Mouse (Mus musculus) MEL (cell line): ENCODE results near the gene Babam2. TPM values are rescaled to one million over a fixed set of nuclear protein-coding genes. Genes with fewer than 3 reads are reported as not detected.

Experiments
- DNase-seq: peaks from one replicate; pipeline ENCODE4 v3.0.0; 2011; ENCODE audit warnings: low read depth, low spot score
- H3K27ac ChIP-seq: 2 replicates; pipeline ENCODE4 v1.5.1; 2012; ENCODE audit warnings: low read depth, mild to moderate bottlenecking, control low read depth, low read length, moderate library complexity; ENCODE audit not compliant: control insufficient read depth
- H3K27me3 ChIP-seq, 2 experiments: fragments of 150-350 bp in 1 of 2; sonication (generic) in 1 of 2; 2 replicates each; pipeline ENCODE4 v1.6.1; 2012; ENCODE audit warnings: low read length in 2 of 2, mild to moderate bottlenecking in 2 of 2, improper control_type of control experiment in 1 of 2, moderate library complexity in 1 of 2; ENCODE audit not compliant: insufficient read depth in 2 of 2, control insufficient read depth in 1 of 2
- H3K36me3 ChIP-seq, 2 experiments: 2 replicates each; pipeline ENCODE4 v1.6.1; 2012 to 2014; ENCODE audit warnings: low read length in 2 of 2, improper control_type of control experiment in 1 of 2, inconsistent platforms in 1 of 2, mild to moderate bottlenecking in 1 of 2; ENCODE audit not compliant: insufficient read depth in 2 of 2, control insufficient read depth in 1 of 2
- H3K4me1 ChIP-seq, 2 experiments: fragments of 150-350 bp in 1 of 2; sonication (generic) in 1 of 2; 2 replicates each; pipeline ENCODE4 v1.6.1; 2012; ENCODE audit warnings: low read length in 2 of 2, improper control_type of control experiment in 1 of 2, mild to moderate bottlenecking in 1 of 2; ENCODE audit not compliant: insufficient read depth in 2 of 2, control insufficient read depth in 1 of 2
- H3K4me3 ChIP-seq, 2 experiments: fragments of 150-350 bp in 1 of 2; sonication (generic) in 1 of 2; 2 replicates each; pipeline ENCODE4 v1.5.1; 2012; ENCODE audit warnings: low read depth in 2 of 2, low read length in 2 of 2, mild to moderate bottlenecking in 2 of 2, moderate library complexity in 2 of 2, control low read depth in 1 of 2, improper control_type of control experiment in 1 of 2; ENCODE audit not compliant: control insufficient read depth in 1 of 2, insufficient read depth in 1 of 2
- H3K79me2 ChIP-seq: 2 replicates; pipeline ENCODE4 v1.6.1; 2012; ENCODE audit warnings: mild to moderate bottlenecking, low read length, moderate library complexity; ENCODE audit not compliant: control insufficient read depth, poor library complexity, insufficient read depth
- H3K9ac ChIP-seq: 2 replicates; pipeline ENCODE4 v1.6.1; 2012; ENCODE audit warnings: low read depth, mild to moderate bottlenecking, control low read depth, low read length, moderate library complexity; ENCODE audit not compliant: control insufficient read depth, poor library complexity, severe bottlenecking
- H3K9me3 ChIP-seq: fragments of 150-350 bp; sonication (generic); replicated peaks from 2 replicates; pipeline ENCODE4 v1.6.1; 2012; ENCODE audit warnings: mild to moderate bottlenecking, low read length, improper control_type of control experiment, moderate library complexity; ENCODE audit not compliant: insufficient read depth
- CHD2 ChIP-seq: IDR thresholded peaks from 2 replicates; pipeline ENCODE4 v1.6.1; 2011; ENCODE audit warnings: low read length, improper control_type of control experiment
- E2F4 ChIP-seq: IDR thresholded peaks from 2 replicates; pipeline ENCODE4 v1.6.1; 2011; ENCODE audit warnings: low read depth, low read length, improper control_type of control experiment, borderline replicate concordance
- ELF1 ChIP-seq: IDR thresholded peaks from 2 replicates; pipeline ENCODE4 v1.6.1; 2014; ENCODE audit warnings: low read depth, mild to moderate bottlenecking, inconsistent platforms, low read length, improper control_type of control experiment, moderate library complexity
- EP300 ChIP-seq, 2 experiments: IDR thresholded peaks; 2 replicates each; pipeline ENCODE4 v1.6.1; 2011; ENCODE audit warnings: improper control_type of control experiment in 2 of 2, low read length in 2 of 2, low read depth in 1 of 2, mild to moderate bottlenecking in 1 of 2
- ETS1 ChIP-seq: IDR thresholded peaks from 2 replicates; pipeline ENCODE4 v1.6.1; 2012; ENCODE audit warnings: low read depth, mild to moderate bottlenecking, inconsistent platforms, low read length, improper control_type of control experiment, moderate library complexity
- GATA1 ChIP-seq: IDR thresholded peaks from 2 replicates; pipeline ENCODE4 v1.6.1; 2011; ENCODE audit warnings: low read depth, low read length, improper control_type of control experiment
- HCFC1 ChIP-seq: IDR thresholded peaks from 2 replicates; pipeline ENCODE4 v1.6.1; 2012; ENCODE audit warnings: low read depth, mild to moderate bottlenecking, inconsistent platforms, low read length, improper control_type of control experiment, moderate library complexity
- JUND ChIP-seq: IDR thresholded peaks from 2 replicates; pipeline ENCODE4 v1.6.1; 2011; ENCODE audit warnings: low read depth, mild to moderate bottlenecking, improper control_type of control experiment, low read length
- KAT2A ChIP-seq: conservative IDR thresholded peaks from 2 replicates; pipeline ENCODE4 v1.6.1; 2012; ENCODE audit warnings: low read depth, low read length, improper control_type of control experiment, inconsistent platforms
- MYB ChIP-seq: IDR thresholded peaks from 2 replicates; pipeline ENCODE4 v1.6.1; 2011; ENCODE audit warnings: mild to moderate bottlenecking, low read depth, low read length, improper control_type of control experiment
- NRF1 ChIP-seq: IDR thresholded peaks from 2 replicates; pipeline ENCODE4 v1.6.1; 2014; ENCODE audit warnings: low read depth, mild to moderate bottlenecking, inconsistent platforms, low read length, improper control_type of control experiment, moderate library complexity; ENCODE audit not compliant: poor library complexity, insufficient read depth, severe bottlenecking
- POLR2A ChIP-seq, 2 experiments: IDR thresholded peaks; 2 replicates each; pipeline ENCODE4 v1.6.1; 2011 to 2012; ENCODE audit warnings: low read length in 2 of 2, mild to moderate bottlenecking in 2 of 2, control low read depth in 1 of 2, improper control_type of control experiment in 1 of 2, low read depth in 1 of 2, moderate library complexity in 1 of 2; ENCODE audit not compliant: control insufficient read depth in 1 of 2, insufficient read depth in 1 of 2, poor library complexity in 1 of 2
- RCOR1 ChIP-seq: IDR thresholded peaks from 2 replicates; pipeline ENCODE4 v1.6.1; 2012; ENCODE audit warnings: low read depth, mild to moderate bottlenecking, inconsistent platforms, low read length, improper control_type of control experiment
- SMC3 ChIP-seq: IDR thresholded peaks from 2 replicates; pipeline ENCODE4 v1.6.1; 2011; ENCODE audit warnings: low read depth, low read length, improper control_type of control experiment
- TAL1 ChIP-seq: IDR thresholded peaks from 2 replicates; pipeline ENCODE4 v1.6.1; 2012; ENCODE audit warnings: mild to moderate bottlenecking, inconsistent platforms, low read length, moderate library complexity, mixed read lengths
- TCF12 ChIP-seq: IDR thresholded peaks from 2 replicates; pipeline ENCODE4 v1.6.1; 2014; ENCODE audit warnings: low read depth, mild to moderate bottlenecking, inconsistent platforms, low read length, improper control_type of control experiment, moderate library complexity
- USF1 ChIP-seq: IDR thresholded peaks from 2 replicates; pipeline ENCODE4 v1.6.1; 2014; ENCODE audit warnings: low read depth, mild to moderate bottlenecking, inconsistent platforms, low read length, improper control_type of control experiment, moderate library complexity
- USF2 ChIP-seq, 2 experiments: IDR thresholded peaks; 2 replicates each; pipeline ENCODE4 v1.6.1; 2011 to 2012; ENCODE audit warnings: improper control_type of control experiment in 2 of 2, low read length in 2 of 2, borderline replicate concordance in 1 of 2, inconsistent platforms in 1 of 2, low read depth in 1 of 2, mild to moderate bottlenecking in 1 of 2; ENCODE audit not compliant: insufficient read depth in 1 of 2
- ZMIZ1 ChIP-seq: IDR thresholded peaks from 2 replicates; pipeline ENCODE4 v1.6.1; 2012; ENCODE audit warnings: low read depth, mild to moderate bottlenecking, inconsistent platforms, low read length, improper control_type of control experiment, moderate library complexity
- polyA plus RNA-seq, 2 experiments: library from polyadenylated mRNA; stranded (reverse) in 1 of 2; unstranded in 1 of 2; fragments of >175 nt in 1 of 2; fragments of >200 nt in 1 of 2; gene quantifications; 2 replicates each; pipeline versions ENCODE4 v1.2.1 to v1.2.4; 2012; ENCODE audit warnings: low replicate concordance in 2 of 2, low read depth in 1 of 2; ENCODE audit not compliant: insufficient read length in 2 of 2, insufficient read depth in 1 of 2, missing spikeins in 1 of 2
- total RNA-seq: library from RNA; depleted of rRNA; stranded (reverse); fragments of 300-350 nt; gene quantifications from 2 replicates; pipeline ENCODE4 v1.2.3, GENCODE M21; 2012

Babam2 gene
- total and polyA plus RNA-seq, 3 experiments = 43.3 to 86.6 TPM; not detected in 1

- Histone ChIP-seq H3K27ac (0 out of 2 replicates have a peak overlapping the region, but pooled peaks have one; percentile 36), H3K79me2 (no peaks in the 10 kb centered on the region), H3K9ac (no peak overlapping the region), H3K4me1 (peaks cover 7 to 14% of the 10 kb centered on the region in 2 experiments), H3K4me3 (no peak overlapping the region), H3K27me3 (no peaks in the 10 kb centered on the region), H3K36me3 (peaks cover 0 to 13% of the 10 kb centered on the region in 2 experiments; a peak in 2 of 4 replicates), H3K9me3 (no peaks in the 10 kb centered on the region)
- TF ChIP-seq EP300 (IDR thresholded peaks at IDR 0.05; ENCODE audit: low read depth in 1 of 2, low read length in 2 of 2) (peak; percentile 52 to 81; a peak in 3 of 4 replicates), USF2 (IDR thresholded peaks at IDR 0.05; ENCODE audit: borderline replicate concordance in 1 of 2, insufficient read depth in 1 of 2, low read depth in 1 of 2, low read length in 2 of 2) (no peak), ETS1 (0 out of 2 replicates have a peak, but pooled peaks have one; percentile 19), TAL1 (no peak), GATA1 (peak; percentile 82), RCOR1 (peak; percentile 83), TCF12 (peak; percentile 21; the same call in 1 of the 2 replicates), NRF1 (peak; percentile 32; the same call in 1 of the 2 replicates)
- DNase-seq = peak; percentile 59
Observed at GRCm38 (mm10) chr5:31982061-31982460, 284.6 kb downstream of the Babam2 start.

- TF ChIP-seq HCFC1 = no peak
- TF ChIP-seq SMC3 = no peak
- no peak for TF ChIP-seq ELF1
- no peak for TF ChIP-seq KAT2A
- TF ChIP-seq ZMIZ1 = no peak
- TF ChIP-seq JUND = no peak
- TF ChIP-seq USF1 = no peak
- no peak for TF ChIP-seq MYB
- no peak for TF ChIP-seq POLR2A (IDR thresholded peaks at IDR 0.05; ENCODE audit: control insufficient read depth in 1 of 2, insufficient read depth in 1 of 2, low read depth in 1 of 2, low read length in 2 of 2, poor library complexity in 1 of 2)
- TF ChIP-seq TAL1 = no peak
- no peak for TF ChIP-seq E2F4
- TF ChIP-seq CHD2 = no peak
- TF ChIP-seq, all 39 proteins: peak for 0
- H3K36me3 ChIP-seq = peaks cover 0 to 12% of the 10 kb centered on the region in 2 experiments; a peak in 3 of 4 replicates
- DNase-seq = no peak
- no peak overlapping the region for H3K9ac ChIP-seq
- no peaks in the 10 kb centered on the region for H3K27me3 ChIP-seq
- no peaks in the 10 kb centered on the region for H3K9me3 ChIP-seq
- H3K79me2 ChIP-seq = no peaks in the 10 kb centered on the region
- no peak overlapping the region for H3K4me3 ChIP-seq
- no peak overlapping the region for H3K27ac ChIP-seq
- peaks cover 4 to 14% of the 10 kb centered on the region in 2 experiments for H3K4me1 ChIP-seq
Observed at GRCm38 (mm10) chr5:31983161-31983560, 285.7 kb downstream of the Babam2 start.
